Mouse (Mus musculus): ENCODE results near the gene Denr. TPM values are rescaled to one million over a fixed set of nuclear protein-coding genes. Genes with fewer than 3 reads are reported as not detected.

Gene Denr
- polyA plus RNA-seq, 1 experiment from 2014 or later: 156 TPM

DNA sequence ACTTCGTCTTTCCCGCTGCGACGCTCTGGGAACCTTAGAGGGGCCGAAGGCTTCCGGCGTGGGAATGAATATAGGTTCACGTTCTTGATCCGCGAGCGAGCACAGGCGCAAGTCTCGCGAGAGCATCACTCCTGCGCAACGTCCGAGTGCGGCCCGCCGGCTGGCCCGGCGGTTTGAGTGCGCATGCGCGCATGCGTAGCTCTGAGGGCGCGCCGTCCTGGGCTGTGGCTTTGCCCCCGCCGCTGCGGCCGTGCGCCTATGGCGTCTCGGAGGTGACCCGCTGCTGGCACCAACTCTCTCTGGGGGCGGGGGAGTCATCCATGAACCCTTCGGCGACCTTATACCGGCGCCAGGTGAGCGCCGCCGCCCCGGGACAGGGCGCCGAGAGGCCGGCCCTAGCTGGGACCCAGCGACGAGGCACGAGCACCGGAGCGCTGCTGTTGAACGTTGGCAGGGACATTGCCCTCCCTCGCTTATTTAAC, 23.6 kb downstream of the Denr start, which contains the start of gene Ccdc62:
Ccdc62 (plus strand) TSS at position 172 of the 482 bp plus-strand sequence.
- DNase-seq (ENCODE audit: low spot score): peak; percentile 91
- under 1% methylated on average over 56 of the region's 56 CpGs for WGBS

DNA sequence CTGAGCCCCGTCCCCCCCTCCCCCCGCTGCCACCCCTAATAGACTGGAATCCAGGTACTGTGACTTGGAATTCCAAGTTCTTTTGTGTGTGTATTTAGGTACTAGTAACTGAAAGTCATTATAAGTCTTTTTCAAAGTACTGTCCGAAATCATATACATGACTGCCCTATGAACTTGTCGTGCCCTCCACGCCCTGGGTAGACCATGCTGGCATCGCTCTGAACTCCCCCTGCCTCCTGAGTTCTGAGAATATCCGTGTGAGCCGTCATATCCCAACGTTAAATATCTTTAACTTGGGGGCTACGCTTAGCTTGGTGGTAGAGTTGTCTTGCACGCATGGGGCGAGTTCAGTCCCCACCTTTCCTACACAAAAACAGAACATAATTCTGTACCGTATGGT, 24.2 kb downstream of the Denr start:
- H3K4me3 ChIP-seq (ENCODE audit: low read depth, low read length): peak overlapping the region; percentile 77
- 52% methylated on average over 13 of the region's 13 CpGs for WGBS

More for the DNA sequence above, 23.6 kb downstream of the Denr start, which contains the start of gene Ccdc62:
- no peaks in the 10 kb centered on the region for H3K9me3 ChIP-seq (ENCODE audit: control insufficient read depth, low read length)
- peak within 1 kb of the TSS; percentile 83 for H3K27ac ChIP-seq (ENCODE audit: low read depth, low read length)
- H3K27me3 ChIP-seq (replicated peaks; ENCODE audit: control insufficient read depth, insufficient read depth, low read length): no peaks in the 10 kb centered on the region
- H3K36me3 ChIP-seq (ENCODE audit: control insufficient read depth, insufficient read depth, low read length): peaks cover 25% of the 10 kb centered on the region
- peak; percentile 93 for ATAC-seq (replicated peaks; ENCODE audit: low FRiP score)
- H3K4me1 ChIP-seq (replicated peaks; ENCODE audit: control insufficient read depth, insufficient read depth, low read length): 0 out of 2 replicates have a peak, but pooled peaks cover 3% of the 10 kb centered on the region
- peak within 1 kb of the TSS; percentile 78 for H3K4me2 ChIP-seq
- peak within 1 kb of the TSS; percentile 77 for H3K4me3 ChIP-seq (ENCODE audit: low read depth, low read length)
- peak within 1 kb of the TSS; percentile 96 for H3K9ac ChIP-seq (ENCODE audit: low read depth, low read length)

DNA sequence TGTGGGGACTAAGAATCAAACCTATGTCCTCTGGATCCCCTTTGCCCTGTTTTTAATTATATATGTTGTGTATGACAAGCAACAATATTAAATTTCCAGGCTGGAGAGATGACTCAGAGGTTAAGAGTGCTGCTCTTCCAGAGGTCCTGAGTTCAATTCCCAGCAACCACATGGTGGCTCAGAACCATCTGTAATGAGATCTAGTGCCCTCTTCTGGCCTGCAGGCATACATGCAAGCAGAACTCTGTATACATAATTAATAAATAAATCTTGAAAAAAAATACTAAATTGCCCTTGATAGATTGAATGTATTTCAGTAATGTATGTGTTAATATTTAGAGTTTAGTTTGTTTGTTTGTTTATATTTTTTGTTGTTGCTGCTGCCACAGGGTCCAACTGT, 26.0 kb downstream of the Denr start:
- DNase-seq (ENCODE audit: low spot score) (no peak), ATAC-seq (replicated peaks; ENCODE audit: low FRiP score) (no peak)
- Histone ChIP-seq H3K9ac (ENCODE audit: low read depth, low read length) (no peak overlapping the region), H3K36me3 (ENCODE audit: control insufficient read depth, insufficient read depth, low read length) (peaks cover 8% of the 10 kb centered on the region), H3K27ac (ENCODE audit: low read depth, low read length) (no peak overlapping the region), H3K4me2 (no peak overlapping the region), H3K9me3 (ENCODE audit: control insufficient read depth, low read length) (no peaks in the 10 kb centered on the region), H3K27me3 (replicated peaks; ENCODE audit: control insufficient read depth, insufficient read depth, low read length) (no peaks in the 10 kb centered on the region), H3K4me3 (ENCODE audit: low read depth, low read length) (no peak overlapping the region), H3K4me1 (replicated peaks; ENCODE audit: control insufficient read depth, insufficient read depth, low read length) (0 out of 2 replicates have a peak, but pooled peaks cover 3% of the 10 kb centered on the region)

More for the DNA sequence above, 24.2 kb downstream of the Denr start:
- no peaks in the 10 kb centered on the region for H3K27me3 ChIP-seq (replicated peaks; ENCODE audit: control insufficient read depth, insufficient read depth, low read length)
- H3K36me3 ChIP-seq (ENCODE audit: control insufficient read depth, insufficient read depth, low read length): peaks cover 22% of the 10 kb centered on the region
- 0 out of 2 replicates have a peak, but pooled peaks cover 3% of the 10 kb centered on the region for H3K4me1 ChIP-seq (replicated peaks; ENCODE audit: control insufficient read depth, insufficient read depth, low read length)
- peak overlapping the region; percentile 78 for H3K4me2 ChIP-seq
- ATAC-seq (replicated peaks; ENCODE audit: low FRiP score) (no peak), DNase-seq (ENCODE audit: low spot score) (no peak)
- H3K27ac ChIP-seq (ENCODE audit: low read depth, low read length): peak overlapping the region; percentile 83; the same call in 1 of the 2 replicates
- H3K9ac ChIP-seq (ENCODE audit: low read depth, low read length): peak overlapping the region; percentile 96
- no peaks in the 10 kb centered on the region for H3K9me3 ChIP-seq (ENCODE audit: control insufficient read depth, low read length)

DNA sequence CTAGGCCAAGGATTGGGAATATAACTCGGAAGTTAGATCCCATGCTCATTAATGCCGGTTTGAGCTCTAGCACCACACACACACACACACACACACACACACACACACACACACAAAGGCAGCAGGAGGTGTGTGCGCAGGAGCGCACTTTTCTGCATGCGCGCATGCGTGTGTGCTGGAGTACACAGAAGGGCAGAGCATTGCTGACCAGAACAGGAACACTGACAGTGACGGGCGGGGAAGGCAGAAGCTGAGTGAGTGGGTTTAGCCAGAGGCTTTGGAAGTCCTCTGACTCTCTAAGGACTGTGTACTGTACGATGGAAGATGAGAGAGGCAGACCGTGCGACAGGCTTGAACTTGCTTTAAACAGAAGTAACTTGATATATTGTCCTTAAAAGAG, 26.6 kb downstream of the Denr start:
- Histone ChIP-seq H3K27me3 (replicated peaks; ENCODE audit: control insufficient read depth, insufficient read depth, low read length) (no peaks in the 10 kb centered on the region), H3K4me2 (peak overlapping the region; percentile 70), H3K27ac (ENCODE audit: low read depth, low read length) (peak overlapping the region; percentile 78), H3K4me3 (ENCODE audit: low read depth, low read length) (peak overlapping the region; percentile 43), H3K36me3 (ENCODE audit: control insufficient read depth, insufficient read depth, low read length) (peaks cover 3% of the 10 kb centered on the region; the same call in 1 of the 2 replicates), H3K4me1 (replicated peaks; ENCODE audit: control insufficient read depth, insufficient read depth, low read length) (0 out of 2 replicates have a peak, but pooled peaks cover 3% of the 10 kb centered on the region), H3K9ac (ENCODE audit: low read depth, low read length) (peak overlapping the region; percentile 66), H3K9me3 (ENCODE audit: control insufficient read depth, low read length) (no peaks in the 10 kb centered on the region)
- ATAC-seq (replicated peaks; ENCODE audit: low FRiP score) (peak; percentile 35; the same call in 1 of the 2 replicates), DNase-seq (ENCODE audit: low spot score) (no peak)
- 69% methylated on average over 12 of the region's 12 CpGs for WGBS

- WGBS: 24% methylated on average over 18 of the region's 18 CpGs
- H3K9me3 ChIP-seq (ENCODE audit: control insufficient read depth, low read length): no peaks in the 10 kb centered on the region
- DNase-seq (ENCODE audit: low spot score) (peak; percentile 57), ATAC-seq (replicated peaks; ENCODE audit: low FRiP score) (peak; percentile 52)
- peak overlapping the region; percentile 43 for H3K4me3 ChIP-seq (ENCODE audit: low read depth, low read length)
- peak overlapping the region; percentile 70 for H3K4me2 ChIP-seq
- peak overlapping the region; percentile 78 for H3K27ac ChIP-seq (ENCODE audit: low read depth, low read length)
- H3K9ac ChIP-seq (ENCODE audit: low read depth, low read length): peak overlapping the region; percentile 66
- H3K27me3 ChIP-seq (replicated peaks; ENCODE audit: control insufficient read depth, insufficient read depth, low read length): no peaks in the 10 kb centered on the region
- no peaks in the 10 kb centered on the region for H3K36me3 ChIP-seq (ENCODE audit: control insufficient read depth, insufficient read depth, low read length)
- H3K4me1 ChIP-seq (replicated peaks; ENCODE audit: control insufficient read depth, insufficient read depth, low read length): 0 out of 2 replicates have a peak, but pooled peaks cover 3% of the 10 kb centered on the region
Measured at GRCm38 (mm10) chr5:123933957-123934591, 27.1 kb downstream of the Denr start.

DNA sequence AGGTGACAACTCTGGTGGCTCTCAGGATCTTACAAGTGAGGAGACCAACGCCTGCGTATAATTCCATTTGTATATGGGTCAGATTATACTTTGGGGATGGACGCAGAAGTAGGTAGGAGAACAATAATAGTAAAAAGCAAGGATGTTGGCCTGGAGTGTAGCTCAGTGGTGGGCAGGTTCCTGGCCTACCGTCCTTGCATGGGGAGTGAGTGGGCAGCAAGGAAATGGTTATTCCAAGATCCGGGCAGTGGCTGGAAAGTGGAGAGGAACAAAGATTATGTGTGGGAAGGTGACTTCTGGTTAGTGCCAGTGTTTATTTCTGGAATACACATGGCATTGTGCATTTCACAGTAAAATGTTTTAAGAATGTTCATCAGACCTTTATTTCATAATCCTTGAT, 29.0 kb downstream of the Denr start:
- Histone ChIP-seq H3K27me3 (replicated peaks; ENCODE audit: control insufficient read depth, insufficient read depth, low read length) (no peaks in the 10 kb centered on the region), H3K36me3 (ENCODE audit: control insufficient read depth, insufficient read depth, low read length) (no peaks in the 10 kb centered on the region), H3K4me2 (no peak overlapping the region), H3K9ac (ENCODE audit: low read depth, low read length) (no peak overlapping the region), H3K27ac (ENCODE audit: low read depth, low read length) (no peak overlapping the region), H3K9me3 (ENCODE audit: control insufficient read depth, low read length) (no peaks in the 10 kb centered on the region), H3K4me1 (replicated peaks; ENCODE audit: control insufficient read depth, insufficient read depth, low read length) (0 out of 2 replicates have a peak, but pooled peaks cover 3% of the 10 kb centered on the region), H3K4me3 (ENCODE audit: low read depth, low read length) (no peak overlapping the region)
- DNase-seq (ENCODE audit: low spot score) (no peak), ATAC-seq (replicated peaks; ENCODE audit: low FRiP score) (no peak)
- 84% methylated on average over 5 of the region's 5 CpGs for WGBS

DNA sequence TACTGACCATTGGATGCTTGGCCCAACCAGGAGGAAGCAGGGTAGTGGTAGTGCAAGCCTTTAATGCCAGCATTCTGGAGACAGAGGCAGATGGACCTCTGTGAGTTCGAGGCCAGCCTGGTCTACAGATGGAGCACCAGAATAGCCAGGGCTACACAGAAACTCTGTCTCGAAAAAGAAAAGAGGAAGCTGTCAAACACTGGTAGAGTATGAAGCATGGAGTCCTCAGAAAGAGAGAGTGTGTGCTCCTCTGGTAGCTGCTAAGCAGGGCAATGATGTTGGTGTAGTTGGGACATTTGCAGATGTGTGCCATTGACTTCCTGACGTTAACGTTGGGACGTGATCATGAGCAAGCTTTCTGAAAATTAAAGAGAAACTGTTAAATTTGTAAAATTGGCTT, 31.5 kb downstream of the Denr start:
- H3K9ac ChIP-seq (ENCODE audit: low read depth, low read length): no peak overlapping the region
- 72% methylated on average over 5 of the region's 5 CpGs for WGBS
- no peaks in the 10 kb centered on the region for H3K27me3 ChIP-seq (replicated peaks; ENCODE audit: control insufficient read depth, insufficient read depth, low read length)
- H3K9me3 ChIP-seq (ENCODE audit: control insufficient read depth, low read length): no peaks in the 10 kb centered on the region
- H3K36me3 ChIP-seq (ENCODE audit: control insufficient read depth, insufficient read depth, low read length): no peaks in the 10 kb centered on the region
- ATAC-seq (replicated peaks; ENCODE audit: low FRiP score) (no peak), DNase-seq (ENCODE audit: low spot score) (no peak)
- H3K27ac ChIP-seq (ENCODE audit: low read depth, low read length): no peak overlapping the region
- no peak overlapping the region for H3K4me3 ChIP-seq (ENCODE audit: low read depth, low read length)
- H3K4me1 ChIP-seq (replicated peaks; ENCODE audit: control insufficient read depth, insufficient read depth, low read length): 0 out of 2 replicates have a peak, but pooled peaks cover 3% of the 10 kb centered on the region
- H3K4me2 ChIP-seq: no peak overlapping the region

GRCm38 (mm10) chr5:123946546-123946945, 39.6 kb downstream of the Denr start:
- no peaks in the 10 kb centered on the region for H3K9me3 ChIP-seq (ENCODE audit: control insufficient read depth, low read length)
- ATAC-seq (replicated peaks; ENCODE audit: low FRiP score) (no peak), DNase-seq (ENCODE audit: low spot score) (no peak)
- H3K36me3 ChIP-seq (ENCODE audit: control insufficient read depth, insufficient read depth, low read length): no peaks in the 10 kb centered on the region
- no peak overlapping the region for H3K4me2 ChIP-seq
- H3K9ac ChIP-seq (ENCODE audit: low read depth, low read length): no peak overlapping the region
- H3K4me1 ChIP-seq (replicated peaks; ENCODE audit: control insufficient read depth, insufficient read depth, low read length): no peaks in the 10 kb centered on the region
- H3K27ac ChIP-seq (ENCODE audit: low read depth, low read length): no peak overlapping the region
- no peaks in the 10 kb centered on the region for H3K27me3 ChIP-seq (replicated peaks; ENCODE audit: control insufficient read depth, insufficient read depth, low read length)
- 66% methylated on average over 4 of the region's 4 CpGs for WGBS
- H3K4me3 ChIP-seq (ENCODE audit: low read depth, low read length): no peak overlapping the region
